Mouse (Mus musculus) layer of hippocampus, adult 8-10 months (tissue): ENCODE data around the gene Nav2. TPM values are rescaled to one million over a fixed set of nuclear protein-coding genes. Genes with fewer than 3 reads are reported as not detected.

ENCODE experiments used
- DNase-seq, 2 experiments: peaks; one replicate each; pipeline ENCODE4 v3.0.0; 2022; ENCODE audit warnings: low spot score in 2 of 2
- total RNA-seq, 4 experiments: library from RNA; stranded (reverse); gene quantifications; 2 replicates each; pipeline ENCODE4 v1.2.4; 2022

The Nav2 gene
- total RNA-seq, 4 experiments from 2014 or later, result 87.2 to 113 (median 96.0) TPM

GRCm38 (mm10) chr7:48932138-48932537 is 23.6 kb downstream of the Nav2 start:
- DNase-seq, result no peak

- no peak for DNase-seq
Observed at GRCm38 (mm10) chr7:48934816-48935215, 26.3 kb downstream of the Nav2 start.

- DNase-seq, result no peak
Observed at GRCm38 (mm10) chr7:48937562-48937961, 29.0 kb downstream of the Nav2 start.

GRCm38 (mm10) chr7:48938190-48938589 is 29.7 kb downstream of the Nav2 start:
- no peak for DNase-seq

- DNase-seq, result no peak
Observed at GRCm38 (mm10) chr7:48948381-48949108, 40.0 kb downstream of the Nav2 start.

GRCm38 (mm10) chr7:48954501-48954900 is 46.0 kb downstream of the Nav2 start:
- DNase-seq, result no peak

GRCm38 (mm10) chr7:48958528-48959315 is 50.2 kb downstream of the Nav2 start:
- peak; percentile 85 to 87 for DNase-seq

- no peak for DNase-seq
Observed at GRCm38 (mm10) chr7:48959316-48959661, 50.8 kb downstream of the Nav2 start.

GRCm38 (mm10) chr7:48960152-48960551 is 51.6 kb downstream of the Nav2 start:
- DNase-seq, result no peak

GRCm38 (mm10) chr7:48961501-48961900 is 53.0 kb downstream of the Nav2 start:
- no peak for DNase-seq

GRCm38 (mm10) chr7:48961935-48962334 is 53.4 kb downstream of the Nav2 start:
- DNase-seq, result no peak

GRCm38 (mm10) chr7:48963112-48963511 is 54.6 kb downstream of the Nav2 start:
- DNase-seq, result no peak

GRCm38 (mm10) chr7:48963554-48963953 is 55.0 kb downstream of the Nav2 start:
- no peak for DNase-seq

GRCm38 (mm10) chr7:48965796-48966512 is 57.4 kb downstream of the Nav2 start:
- no peak for DNase-seq

GRCm38 (mm10) chr7:48981013-48981412 is 72.5 kb downstream of the Nav2 start:
- no peak for DNase-seq

- DNase-seq, result no peak
Observed at GRCm38 (mm10) chr7:48981814-48982213, 73.3 kb downstream of the Nav2 start.

GRCm38 (mm10) chr7:48982573-48982972 is 74.1 kb downstream of the Nav2 start:
- no peak for DNase-seq

- DNase-seq, result no peak
Observed at GRCm38 (mm10) chr7:48991911-48992552, 83.5 kb downstream of the Nav2 start.

- no peak for DNase-seq
Observed at GRCm38 (mm10) chr7:48995171-48995570, 86.7 kb downstream of the Nav2 start.

GRCm38 (mm10) chr7:48995701-48996100 is 87.2 kb downstream of the Nav2 start:
- no peak for DNase-seq

GRCm38 (mm10) chr7:48996829-48997228 is 88.3 kb downstream of the Nav2 start:
- no peak for DNase-seq

GRCm38 (mm10) chr7:48998097-48998496 is 89.6 kb downstream of the Nav2 start:
- DNase-seq, result no peak
